Mouse (Mus musculus) embryo, embryonic 10.5 days (tissue): ENCODE data around the gene Enkur.

ENCODE experiments used
- DNase-seq: peaks from one replicate; pipeline ENCODE4 v3.0.0-alpha.2; 2015; ENCODE audit warnings: low spot score

The Enkur gene

DNA sequence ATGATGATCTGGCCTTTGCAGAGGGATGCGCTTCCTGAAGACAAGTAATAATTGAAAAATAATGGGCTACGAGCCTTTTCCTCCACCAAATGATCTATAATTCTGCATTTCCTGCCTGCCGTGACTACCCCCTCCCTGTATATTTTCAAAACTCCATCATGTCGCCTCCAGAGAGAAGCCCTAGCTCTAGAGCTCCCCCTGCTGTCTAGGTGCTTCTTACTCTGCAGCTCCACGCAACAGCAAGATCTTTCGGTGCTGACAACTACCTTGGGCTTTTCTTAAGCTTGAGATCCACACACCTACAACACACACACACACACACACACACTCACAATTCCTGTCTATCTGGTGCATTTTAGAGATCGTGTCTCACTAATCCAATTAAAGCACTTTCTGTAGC lies 17.6 kb downstream of the Enkur start:
- peak; percentile 62 for DNase-seq

DNA sequence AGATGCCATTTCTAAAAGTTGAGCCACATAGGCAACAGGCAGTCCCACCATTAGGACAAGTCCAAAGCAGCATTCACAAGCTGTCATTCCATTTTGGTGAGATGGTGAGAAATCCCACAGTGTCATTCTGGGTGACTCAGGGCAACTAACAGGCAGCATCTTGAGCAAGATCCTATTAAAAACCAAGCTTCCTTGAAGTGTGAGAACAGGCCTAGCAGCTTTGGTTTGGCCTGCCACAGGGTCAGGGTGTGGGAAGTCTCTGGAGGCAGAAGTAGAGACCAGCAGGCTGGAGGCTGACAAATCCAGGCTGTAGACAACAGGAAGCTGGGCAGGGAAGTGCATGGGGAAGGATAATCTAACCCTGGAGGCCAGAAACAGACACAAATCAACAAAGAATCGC lies 22.4 kb downstream of the Enkur start:
- DNase-seq = no peak

DNA sequence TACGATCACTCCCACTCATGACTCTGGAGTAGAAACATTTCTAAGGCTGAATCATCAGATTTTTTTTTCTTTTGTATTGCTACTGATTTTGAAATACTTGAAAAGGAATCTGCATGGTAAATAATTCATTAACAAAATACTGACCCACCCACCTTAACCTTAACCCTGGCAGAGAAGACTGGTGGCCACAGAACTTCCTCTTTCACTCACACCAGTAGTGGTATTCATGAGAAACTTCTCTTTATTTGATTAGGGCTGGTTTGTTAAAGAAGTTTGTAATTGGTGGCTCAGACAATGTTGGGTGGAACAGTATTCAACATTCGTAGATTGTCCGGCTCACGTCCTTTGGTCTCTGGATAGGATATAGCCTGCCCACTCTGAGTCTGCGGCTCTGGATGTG lies 26.0 kb downstream of the Enkur start:
- DNase-seq = no peak

DNA sequence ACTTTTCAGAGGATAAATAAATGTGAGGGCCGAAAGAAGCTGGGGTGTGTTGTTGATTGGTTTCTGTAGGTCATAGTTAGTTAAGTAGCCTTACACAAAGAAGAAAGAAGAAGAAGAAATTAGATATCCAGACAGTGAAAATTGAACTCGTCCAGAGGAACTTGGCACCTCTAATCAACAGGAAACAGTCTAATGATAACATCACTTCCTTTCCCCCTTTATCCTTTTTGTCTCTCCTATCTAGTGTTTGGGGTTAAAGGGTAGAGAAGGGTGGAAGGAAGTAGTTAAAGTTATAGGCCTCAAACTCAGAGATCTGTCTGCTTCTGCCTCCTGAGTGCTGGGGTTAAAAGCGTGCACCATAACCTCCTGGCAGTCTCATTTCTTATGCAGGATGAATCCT lies 32.4 kb downstream of the Enkur start:
- no peak for DNase-seq

DNA sequence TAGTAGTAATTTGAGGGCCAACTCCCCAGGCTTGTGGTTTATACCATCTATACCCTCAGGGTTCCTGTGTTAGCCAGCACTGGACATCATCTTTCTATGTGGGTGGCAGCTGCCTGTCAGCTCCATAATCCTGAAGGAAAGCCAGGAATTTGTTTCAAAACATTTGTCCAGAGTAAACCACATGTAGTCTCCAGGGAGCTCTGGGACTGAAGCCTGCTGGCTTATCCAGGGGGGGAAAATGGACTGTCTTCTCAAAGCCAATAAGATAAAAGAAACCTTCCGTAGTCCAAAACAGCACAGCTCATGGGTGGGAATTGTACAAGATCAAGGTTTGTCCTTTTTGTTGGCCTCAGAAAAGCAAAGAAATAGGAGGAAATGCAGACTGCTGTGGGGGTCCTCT lies 37.2 kb downstream of the Enkur start:
- DNase-seq = no peak

DNA sequence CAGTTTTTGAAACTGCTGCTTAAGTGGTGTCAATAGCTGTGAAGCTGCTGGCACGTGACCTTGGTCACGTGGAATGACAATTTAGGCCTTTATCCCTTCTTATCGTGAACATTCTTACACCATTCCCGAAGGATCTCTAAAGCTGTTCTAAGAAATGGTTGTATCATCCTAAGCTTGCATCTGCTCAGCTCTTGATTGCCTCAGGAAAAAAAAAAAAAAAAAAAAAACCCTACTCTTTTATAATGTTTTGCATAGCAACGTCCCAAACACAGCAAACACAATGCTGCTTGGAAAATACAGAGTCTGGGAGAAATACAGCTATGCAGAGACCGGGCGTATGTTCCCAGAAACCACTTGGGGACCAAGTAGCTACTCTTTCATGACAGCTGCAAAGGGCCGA lies 40.9 kb downstream of the Enkur start:
- no peak for DNase-seq

DNA sequence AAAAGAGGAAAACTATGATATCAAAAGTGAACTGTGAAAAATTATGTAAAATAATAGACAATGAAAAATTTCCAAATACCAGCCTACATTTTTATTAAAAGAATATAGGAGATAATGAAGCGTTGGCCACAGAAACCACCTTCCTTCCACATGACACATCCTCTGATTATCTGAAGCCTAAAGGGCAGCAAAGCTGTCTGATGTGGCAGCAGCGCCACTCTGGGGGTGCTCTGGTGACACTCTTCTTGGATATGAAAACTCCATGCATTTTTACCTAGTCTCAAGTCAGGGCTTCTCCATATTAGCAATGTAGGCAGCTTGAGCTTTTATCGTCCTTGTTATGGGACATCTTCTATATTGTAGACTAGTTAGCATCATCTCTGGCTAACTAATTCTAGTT lies 51.7 kb downstream of the Enkur start:
- no peak for DNase-seq

DNA sequence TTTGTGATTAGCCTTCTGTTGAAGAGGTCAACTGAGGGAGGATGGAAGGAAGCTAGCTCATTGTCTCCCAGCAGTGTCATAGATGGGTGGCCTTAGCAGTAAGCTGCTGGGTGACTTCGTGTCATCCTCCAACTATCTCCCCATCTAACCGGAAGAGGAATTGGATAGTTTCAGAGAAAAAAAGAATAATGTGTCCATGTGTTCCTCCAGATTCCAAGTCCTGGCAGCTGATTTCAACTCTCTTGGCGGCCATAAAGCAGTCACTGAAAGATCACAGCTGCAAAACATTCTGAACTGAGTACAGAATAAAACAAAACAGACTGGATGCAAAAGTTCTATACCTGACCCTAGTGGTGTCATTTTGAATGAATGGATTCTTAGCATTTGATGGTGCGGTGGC lies 58.0 kb downstream of the Enkur start:
- no peak for DNase-seq

DNA sequence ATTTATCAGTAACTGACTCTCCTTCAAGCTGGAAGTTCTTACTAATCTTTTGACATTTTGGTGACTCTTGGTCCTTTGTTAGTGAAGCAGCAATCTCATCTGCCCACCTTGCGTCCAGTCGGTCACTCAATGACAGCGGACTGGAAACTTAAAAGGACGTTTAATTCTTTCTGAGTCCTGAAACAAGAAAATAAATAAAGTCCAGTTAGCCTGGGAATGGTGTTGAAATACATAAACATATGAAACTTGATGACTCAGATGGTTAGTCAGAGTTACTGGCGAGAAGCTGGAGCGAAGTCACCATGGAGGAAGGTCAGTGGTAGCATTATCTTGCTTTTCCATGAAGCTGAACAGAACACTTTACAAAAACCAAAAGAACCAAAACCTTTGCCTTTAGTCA lies 58.7 kb downstream of the Enkur start:
- no peak for DNase-seq

DNA sequence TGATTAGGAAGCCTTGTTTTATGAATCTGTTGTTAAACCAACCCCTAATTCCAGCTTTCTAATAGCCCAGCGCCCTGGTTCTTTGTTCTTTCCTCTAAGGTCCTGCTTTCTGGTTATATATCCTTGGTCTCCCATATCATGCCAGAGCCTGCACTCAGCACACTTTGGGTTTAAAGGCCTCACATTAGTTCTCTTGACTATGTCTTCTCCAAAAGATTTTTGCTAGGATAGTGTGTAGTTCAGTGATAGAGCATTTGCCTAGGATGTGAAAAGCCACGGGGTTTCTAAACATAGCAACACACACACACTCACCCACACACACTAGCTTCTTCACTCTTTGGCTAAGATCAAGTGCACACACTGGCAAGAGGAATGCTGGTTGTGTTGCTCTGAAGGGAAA lies 62.5 kb downstream of the Enkur start:
- DNase-seq = peak; percentile 39

DNA sequence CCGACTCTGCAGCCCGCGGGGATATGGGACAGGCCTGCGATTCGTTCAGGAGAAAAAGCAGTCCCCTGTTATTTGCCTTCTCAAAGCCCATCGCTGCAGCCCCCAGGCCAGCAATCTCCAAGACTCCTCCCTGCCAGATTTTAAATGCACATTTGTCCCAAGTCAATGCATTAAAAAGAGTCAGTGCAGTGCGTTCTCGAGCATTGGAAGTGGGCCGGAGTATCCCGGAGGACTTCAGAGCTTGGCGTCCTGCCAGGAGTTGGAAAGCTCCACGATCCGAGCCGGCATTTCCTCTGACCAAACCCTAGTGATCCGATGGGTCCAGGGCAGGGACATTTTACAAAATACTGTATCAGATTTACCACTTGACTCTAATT lies 63.0 kb downstream of the Enkur start:
- DNase-seq = peak; percentile 70

DNA sequence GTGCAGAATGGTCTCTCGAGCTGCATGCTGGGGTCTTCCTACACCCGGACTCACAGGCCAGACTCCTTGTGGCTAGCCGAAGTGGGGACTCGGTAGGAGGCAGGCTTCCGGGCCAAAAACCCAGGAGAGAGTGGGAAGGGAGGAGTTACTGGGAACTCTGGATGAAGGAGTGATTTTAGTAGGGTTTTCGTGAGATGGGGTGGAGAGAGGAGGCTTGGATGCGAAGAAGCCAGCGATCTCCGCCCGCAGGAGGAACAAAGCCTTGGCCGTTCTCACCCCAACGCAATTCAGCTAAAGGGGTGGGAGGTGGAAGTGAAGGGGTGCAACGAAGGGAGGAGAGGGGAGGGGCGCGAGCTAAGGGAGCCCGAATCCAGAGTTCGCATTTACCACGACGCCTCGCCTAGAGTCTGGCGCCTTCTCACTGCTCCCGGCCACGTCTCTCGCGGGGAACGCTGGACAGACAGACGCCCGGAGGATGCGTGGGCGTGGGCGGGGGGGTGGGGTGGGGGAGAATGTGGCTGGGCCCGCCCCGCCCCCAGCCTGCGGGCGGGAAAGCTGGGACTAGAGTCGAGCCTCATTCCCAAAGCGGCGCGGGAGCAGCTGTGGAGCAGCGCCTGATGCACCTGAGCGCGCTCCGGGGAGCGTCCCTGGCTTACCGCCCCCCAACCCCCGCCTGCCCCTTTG lies 63.5 kb downstream of the Enkur start:
- peak; percentile 73 for DNase-seq

DNA sequence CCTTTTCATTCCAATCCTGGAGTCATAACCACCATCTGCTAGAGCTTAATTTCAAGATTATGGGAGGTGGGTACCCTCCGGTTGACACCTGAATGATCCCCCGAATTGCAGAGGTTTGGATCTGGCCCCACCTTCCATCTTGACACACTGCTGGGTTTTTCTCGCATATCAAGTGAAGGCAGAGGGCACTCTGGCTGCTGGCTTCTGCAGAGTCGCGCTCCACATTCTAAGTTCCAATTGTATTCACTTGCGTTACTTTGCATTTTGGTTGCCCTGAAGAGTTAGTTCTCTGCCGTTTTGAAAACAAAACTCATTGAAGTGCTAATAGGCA lies 64.0 kb downstream of the Enkur start:
- DNase-seq = no peak
